Mouse (Mus musculus): Measurements from ENCODE around the gene Gtpbp3. TPM values are rescaled to one million over a fixed set of nuclear protein-coding genes. Genes with fewer than 3 reads are reported as not detected.

The Gtpbp3 gene
- polyA plus RNA-seq, 1 experiment from 2014 or later: 5.9 TPM

GRCm38 (mm10) chr8:71467201-71467600 lies 20.7 kb upstream of the Gtpbp3 start:
- Histone ChIP-seq H3K9ac (replicated peaks; ENCODE audit: low read depth, low read length) (no peak overlapping the region), H3K4me2 (ENCODE audit: low read depth, low read length) (no peak overlapping the region), H3K27ac (ENCODE audit: low read depth, low read length) (no peak overlapping the region), H3K9me3 (ENCODE audit: control insufficient read depth, low read length) (no peaks in the 10 kb centered on the region), H3K4me3 (ENCODE audit: low read depth, low read length) (no peak overlapping the region), H3K36me3 (ENCODE audit: control insufficient read depth, insufficient read depth, low read length) (peaks cover 10% of the 10 kb centered on the region), H3K27me3 (ENCODE audit: control insufficient read depth, insufficient read depth, low read length) (no peaks in the 10 kb centered on the region), H3K4me1 (ENCODE audit: control insufficient read depth, insufficient read depth, low read length) (peaks cover 29% of the 10 kb centered on the region)
- no peak for ATAC-seq (ENCODE audit: low read depth)
- 98% methylated on average over 2 of the region's 2 CpGs for WGBS

- Histone ChIP-seq H3K36me3 (ENCODE audit: control insufficient read depth, insufficient read depth, low read length) (peaks cover 16% of the 10 kb centered on the region), H3K9ac (replicated peaks; ENCODE audit: low read depth, low read length) (no peak overlapping the region), H3K4me3 (ENCODE audit: low read depth, low read length) (peak overlapping the region; percentile 65; the same call in 1 of the 2 replicates), H3K9me3 (ENCODE audit: control insufficient read depth, low read length) (no peaks in the 10 kb centered on the region), H3K27ac (ENCODE audit: low read depth, low read length) (no peak overlapping the region), H3K27me3 (ENCODE audit: control insufficient read depth, insufficient read depth, low read length) (no peaks in the 10 kb centered on the region), H3K4me2 (ENCODE audit: low read depth, low read length) (no peak overlapping the region), H3K4me1 (ENCODE audit: control insufficient read depth, insufficient read depth, low read length) (peaks cover 24% of the 10 kb centered on the region)
- WGBS: 97% methylated on average over 1 of the region's 1 CpGs
- no peak for ATAC-seq (ENCODE audit: low read depth)
Measured at GRCm38 (mm10) chr8:71468001-71468400, 19.9 kb upstream of the Gtpbp3 start.

GRCm38 (mm10) chr8:71468916-71469315 lies 19.0 kb upstream of the Gtpbp3 start, which contains the start of gene Dda1:
Gene Dda1, plus strand, starts transcription at chr8:71469199.
- Histone ChIP-seq H3K27ac (ENCODE audit: low read depth, low read length) (peak within 1 kb of the TSS; percentile 84), H3K27me3 (ENCODE audit: control insufficient read depth, insufficient read depth, low read length) (no peaks in the 10 kb centered on the region), H3K9ac (replicated peaks; ENCODE audit: low read depth, low read length) (peak within 1 kb of the TSS; percentile 80), H3K4me3 (ENCODE audit: low read depth, low read length) (peak within 1 kb of the TSS; percentile 65), H3K36me3 (ENCODE audit: control insufficient read depth, insufficient read depth, low read length) (peaks cover 23% of the 10 kb centered on the region), H3K4me1 (ENCODE audit: control insufficient read depth, insufficient read depth, low read length) (peaks cover 21% of the 10 kb centered on the region), H3K9me3 (ENCODE audit: control insufficient read depth, low read length) (no peaks in the 10 kb centered on the region), H3K4me2 (ENCODE audit: low read depth, low read length) (peak within 1 kb of the TSS; percentile 86)
- ATAC-seq (ENCODE audit: low read depth): peak; percentile 91
- 2% methylated on average over 40 of the region's 52 CpGs for WGBS

- Histone ChIP-seq H3K4me2 (ENCODE audit: low read depth, low read length) (peak overlapping the region; percentile 86), H3K9me3 (ENCODE audit: control insufficient read depth, low read length) (no peaks in the 10 kb centered on the region), H3K36me3 (ENCODE audit: control insufficient read depth, insufficient read depth, low read length) (peaks cover 27% of the 10 kb centered on the region), H3K27me3 (ENCODE audit: control insufficient read depth, insufficient read depth, low read length) (no peaks in the 10 kb centered on the region), H3K4me3 (ENCODE audit: low read depth, low read length) (peak overlapping the region; percentile 65), H3K4me1 (ENCODE audit: control insufficient read depth, insufficient read depth, low read length) (peaks cover 18% of the 10 kb centered on the region), H3K27ac (ENCODE audit: low read depth, low read length) (peak overlapping the region; percentile 84), H3K9ac (replicated peaks; ENCODE audit: low read depth, low read length) (peak overlapping the region; percentile 80)
- ATAC-seq (ENCODE audit: low read depth): peak; percentile 52
- WGBS: 2% methylated on average over 24 of the region's 24 CpGs
Measured at GRCm38 (mm10) chr8:71469411-71469810, 18.5 kb upstream of the Gtpbp3 start.

GRCm38 (mm10) chr8:71470146-71470912 lies 17.6 kb upstream of the Gtpbp3 start:
- no peak for ATAC-seq (ENCODE audit: low read depth)
- no peaks in the 10 kb centered on the region for H3K9me3 ChIP-seq (ENCODE audit: control insufficient read depth, low read length)
- H3K4me1 ChIP-seq (ENCODE audit: control insufficient read depth, insufficient read depth, low read length): peaks cover 18% of the 10 kb centered on the region
- H3K4me2 ChIP-seq (ENCODE audit: low read depth, low read length): peak overlapping the region; percentile 86
- peak overlapping the region; percentile 80 for H3K9ac ChIP-seq (replicated peaks; ENCODE audit: low read depth, low read length)
- WGBS: 93% methylated on average over 3 of the region's 3 CpGs
- peak overlapping the region; percentile 65 for H3K4me3 ChIP-seq (ENCODE audit: low read depth, low read length)
- H3K27ac ChIP-seq (ENCODE audit: low read depth, low read length): no peak overlapping the region
- H3K36me3 ChIP-seq (ENCODE audit: control insufficient read depth, insufficient read depth, low read length): peaks cover 35% of the 10 kb centered on the region
- no peaks in the 10 kb centered on the region for H3K27me3 ChIP-seq (ENCODE audit: control insufficient read depth, insufficient read depth, low read length)

- H3K27ac ChIP-seq (ENCODE audit: low read depth, low read length): no peak overlapping the region
- H3K9me3 ChIP-seq (ENCODE audit: control insufficient read depth, low read length): no peaks in the 10 kb centered on the region
- no peak overlapping the region; the same call in 1 of the 2 replicates for H3K4me3 ChIP-seq (ENCODE audit: low read depth, low read length)
- H3K4me1 ChIP-seq (ENCODE audit: control insufficient read depth, insufficient read depth, low read length): peaks cover 13% of the 10 kb centered on the region
- H3K9ac ChIP-seq (replicated peaks; ENCODE audit: low read depth, low read length): no peak overlapping the region
- no peak overlapping the region for H3K4me2 ChIP-seq (ENCODE audit: low read depth, low read length)
- H3K36me3 ChIP-seq (ENCODE audit: control insufficient read depth, insufficient read depth, low read length): peaks cover 35% of the 10 kb centered on the region
- ATAC-seq (ENCODE audit: low read depth): no peak
- 88% methylated on average over 5 of the region's 5 CpGs for WGBS
- H3K27me3 ChIP-seq (ENCODE audit: control insufficient read depth, insufficient read depth, low read length): no peaks in the 10 kb centered on the region
Measured at GRCm38 (mm10) chr8:71470913-71471255, 17.0 kb upstream of the Gtpbp3 start.

- Histone ChIP-seq H3K4me2 (ENCODE audit: low read depth, low read length) (no peak overlapping the region), H3K27ac (ENCODE audit: low read depth, low read length) (no peak overlapping the region), H3K4me3 (ENCODE audit: low read depth, low read length) (no peak overlapping the region), H3K9me3 (ENCODE audit: control insufficient read depth, low read length) (no peaks in the 10 kb centered on the region), H3K36me3 (ENCODE audit: control insufficient read depth, insufficient read depth, low read length) (peaks cover 35% of the 10 kb centered on the region), H3K9ac (replicated peaks; ENCODE audit: low read depth, low read length) (no peak overlapping the region), H3K27me3 (ENCODE audit: control insufficient read depth, insufficient read depth, low read length) (no peaks in the 10 kb centered on the region), H3K4me1 (ENCODE audit: control insufficient read depth, insufficient read depth, low read length) (peaks cover 15% of the 10 kb centered on the region)
- 94% methylated on average over 17 of the region's 17 CpGs for whole genome bisulfite sequencing
- ATAC-seq (ENCODE audit: low read depth): no peak
Measured at GRCm38 (mm10) chr8:71471861-71472260, 16.0 kb upstream of the Gtpbp3 start.

- peaks cover 23% of the 10 kb centered on the region for H3K4me1 ChIP-seq (ENCODE audit: control insufficient read depth, insufficient read depth, low read length)
- H3K9ac ChIP-seq (replicated peaks; ENCODE audit: low read depth, low read length): no peak overlapping the region
- H3K4me3 ChIP-seq (ENCODE audit: low read depth, low read length): no peak overlapping the region
- H3K27me3 ChIP-seq (ENCODE audit: control insufficient read depth, insufficient read depth, low read length): no peaks in the 10 kb centered on the region
- WGBS: 90% methylated on average over 8 of the region's 8 CpGs
- H3K4me2 ChIP-seq (ENCODE audit: low read depth, low read length): no peak overlapping the region
- no peak for ATAC-seq (ENCODE audit: low read depth)
- no peak overlapping the region for H3K27ac ChIP-seq (ENCODE audit: low read depth, low read length)
- peaks cover 35% of the 10 kb centered on the region for H3K36me3 ChIP-seq (ENCODE audit: control insufficient read depth, insufficient read depth, low read length)
- H3K9me3 ChIP-seq (ENCODE audit: control insufficient read depth, low read length): no peaks in the 10 kb centered on the region
Measured at GRCm38 (mm10) chr8:71472601-71473386, 15.1 kb upstream of the Gtpbp3 start.

- no peaks in the 10 kb centered on the region for H3K9me3 ChIP-seq (ENCODE audit: control insufficient read depth, low read length)
- H3K4me1 ChIP-seq (ENCODE audit: control insufficient read depth, insufficient read depth, low read length): peaks cover 23% of the 10 kb centered on the region
- H3K4me3 ChIP-seq (ENCODE audit: low read depth, low read length): no peak overlapping the region
- H3K4me2 ChIP-seq (ENCODE audit: low read depth, low read length): no peak overlapping the region
- H3K9ac ChIP-seq (replicated peaks; ENCODE audit: low read depth, low read length): no peak overlapping the region
- no peak for ATAC-seq (ENCODE audit: low read depth)
- H3K27me3 ChIP-seq (ENCODE audit: control insufficient read depth, insufficient read depth, low read length): no peaks in the 10 kb centered on the region
- 95% methylated on average over 18 of the region's 18 CpGs for WGBS
- H3K36me3 ChIP-seq (ENCODE audit: control insufficient read depth, insufficient read depth, low read length): peaks cover 42% of the 10 kb centered on the region
- no peak overlapping the region for H3K27ac ChIP-seq (ENCODE audit: low read depth, low read length)
Measured at GRCm38 (mm10) chr8:71474344-71474743, 13.6 kb upstream of the Gtpbp3 start.

Measured in neural tube, embryonic 14.5 days (tissue).